Mouse (Mus musculus): ENCODE measurements around the gene Nfia.

- TF ChIP-seq POLR2A (IDR thresholded peaks at IDR 0.05; ENCODE audit: borderline replicate concordance, extremely low read depth, low read depth, low read length): no peak
- TF ChIP-seq CTCF (IDR thresholded peaks at IDR 0.05; ENCODE audit: insufficient read depth, low read length): no peak
These were observed 68.6 kb downstream of the Nfia start for GRCm38 (mm10) chr4:97841063-97841595.

Measured in lung, adult 2 months (tissue).